26 mouse cellular contexts compared by ENCODE assay signal in the genomic region with DNA sequence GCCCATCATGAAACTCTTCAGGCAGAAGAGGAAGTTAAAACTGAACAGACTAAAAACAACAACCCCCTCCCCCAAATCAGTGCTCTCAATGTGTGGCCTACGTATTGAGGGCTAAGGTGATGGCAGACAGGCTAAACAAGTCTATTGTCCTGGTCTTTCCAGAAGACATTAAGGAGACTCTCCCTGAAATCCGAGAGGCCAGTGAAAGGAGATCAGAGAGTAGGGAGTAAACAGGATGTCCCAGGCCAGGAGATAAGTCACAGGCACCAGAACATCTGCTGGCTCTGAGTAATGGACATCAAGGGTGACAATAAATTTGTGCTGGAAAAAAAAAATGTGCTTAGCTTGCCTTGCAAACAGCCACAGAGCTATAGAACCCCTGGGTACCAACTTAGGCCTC.
DNase-seq lines count a peak whose midpoint lies in the region; ATAC-seq and TF ChIP-seq lines count a peak whose summit lies in the region.
"Had no signal": no experiment of that assay in that cellular context is flagged by ENCODE, and none has a peak within 500 bp of the region (broad histone marks: within the 10 kb centered on the region; RNA-seq: fewer than 3 reads in every experiment).

No protein-coding gene starts in this region.

- 43% methylated on average over 2 of the region's 2 CpGs for WGBS in kidney, adult 2 months
- 13% methylated on average over 2 of the region's 2 CpGs for WGBS in lung, embryonic 15.5 days

- peak; percentile 32; the same call in 1 of the 2 replicates for ATAC-seq in lung, embryonic 15.5 days (ENCODE audit: borderline replicate concordance, extremely low read depth, low FRiP score, low TSS enrichment)
- ATAC-seq: forebrain, embryonic 13.5 days; inflammation-experienced regulatory T-cells, adult 6 months; midbrain, embryonic 16.5 days had no signal

- no peak for TF ChIP-seq CTCF in kidney, adult 2 months (conservative IDR thresholded peaks at IDR 0.05; ENCODE audit: insufficient read depth, insufficient read length, low read depth, low read length)

- H3K4me2 ChIP-seq in lung, embryonic 15.5 days, result no peak overlapping the region
- H3K4me2 ChIP-seq: embryonic facial prominence, embryonic 12.5 days; forebrain, embryonic 13.5 days; hindbrain, embryonic 14.5 days; limb, embryonic 15.5 days had no signal

- DNase-seq in kidney, adult 2 months, result peak; percentile 33
- DNase-seq in kidney, adult 18-20 months, result no peak
- DNase-seq in lung, adult 18-20 months, result no peak
- peak; percentile 22 for DNase-seq in kidney, postnatal 14 days
- no peak for DNase-seq in cerebellum, adult 18-20 months
- no peak for DNase-seq in ovary, adult 18-20 months (ENCODE audit: low spot score)
- DNase-seq: adrenal gland, postnatal 10 days; cerebellum, adult 8-10 months; cerebellum, postnatal 36 days; gastrocnemius, postnatal 36 days; heart, postnatal 4 days; layer of hippocampus, adult 9-11 months; left cerebral cortex, postnatal 4 days; right cerebral cortex, adult 18-20 months; thymus, adult 18-20 months; thymus, postnatal 36 days had no signal

- no peaks in the 10 kb centered on the region for H3K9me3 ChIP-seq in lung, embryonic 15.5 days
- H3K9me3 ChIP-seq: embryonic facial prominence, embryonic 12.5 days; forebrain, embryonic 13.5 days; limb, embryonic 15.5 days; midbrain, embryonic 10.5 days had no signal

- no peaks in the 10 kb centered on the region for H3K36me3 ChIP-seq in kidney, adult 2 months (ENCODE audit: control insufficient read depth, insufficient read depth, low read length)
- no peaks in the 10 kb centered on the region for H3K36me3 ChIP-seq in lung, embryonic 15.5 days
- H3K36me3 ChIP-seq: embryonic facial prominence, embryonic 12.5 days; limb, embryonic 15.5 days; midbrain, embryonic 10.5 days had no signal

- no peak overlapping the region for H3K4me3 ChIP-seq in kidney, adult 2 months (ENCODE audit: insufficient read depth, low read depth, low read length)
- H3K4me3 ChIP-seq in lung, embryonic 15.5 days, result no peak overlapping the region
- H3K4me3 ChIP-seq: embryonic facial prominence, embryonic 12.5 days; forebrain, embryonic 13.5 days; limb, embryonic 15.5 days; midbrain, embryonic 10.5 days; myocyte had no signal

- no peaks in the 10 kb centered on the region for H3K27me3 ChIP-seq in kidney, adult 2 months (replicated peaks; ENCODE audit: control insufficient read depth, insufficient read depth, low read length)
- no peaks in the 10 kb centered on the region for H3K27me3 ChIP-seq in lung, embryonic 15.5 days
- H3K27me3 ChIP-seq: embryonic facial prominence, embryonic 12.5 days; forebrain, embryonic 13.5 days; limb, embryonic 15.5 days had no signal

- no peak overlapping the region for H3K9ac ChIP-seq in lung, embryonic 15.5 days
- H3K9ac ChIP-seq: embryonic facial prominence, embryonic 12.5 days; forebrain, embryonic 13.5 days; hindbrain, embryonic 14.5 days; limb, embryonic 15.5 days; liver, embryonic 14.5 days had no signal

- H3K27ac ChIP-seq in kidney, adult 2 months (ENCODE audit: insufficient read depth, low read depth, low read length), result no peak overlapping the region
- peak overlapping the region; percentile 87 for H3K27ac ChIP-seq in lung, embryonic 15.5 days
- H3K27ac ChIP-seq: embryonic facial prominence, embryonic 12.5 days; forebrain, embryonic 13.5 days; hindbrain, embryonic 14.5 days; limb, embryonic 15.5 days; liver, embryonic 14.5 days; midbrain, embryonic 10.5 days had no signal

- no peaks in the 10 kb centered on the region for H3K4me1 ChIP-seq in kidney, adult 2 months (ENCODE audit: control insufficient read depth, insufficient read depth, low read length)
- H3K4me1 ChIP-seq in lung, embryonic 15.5 days, result peaks cover 22% of the 10 kb centered on the region
- H3K4me1 ChIP-seq: forebrain, embryonic 13.5 days; midbrain, embryonic 10.5 days had no signal

- TF ChIP-seq POLR2A in kidney, adult 2 months (IDR thresholded peaks at IDR 0.05; ENCODE audit: low read depth, low read length), result no peak

Comparison
In these comparisons a context has a peak if more than half of its experiments do, and no peak if none do; other contexts are left out.
1. DNase-seq: peak in kidney, adult 2 months (single experiment) and kidney, postnatal 14 days (single experiment); none in kidney, adult 18-20 months (single experiment), lung, adult 18-20 months (0 of 2), cerebellum, adult 18-20 months (0 of 2) and ovary, adult 18-20 months (single experiment).